In genomic region chr16:92697737-92698611, GRCm38 (mm10) we compare ENCODE assay signal across 8 mouse cellular contexts.
DNase-seq lines count a peak whose midpoint lies in the region; ATAC-seq lines count a peak whose summit lies in the region.

No protein-coding gene starts in this region.

- intact Hi-C loops in left cerebral cortex, postnatal 4 days (cut with DNase I): loop anchor here (1.0 to 5.0 kb wide), 2 partner anchors 594 to 756 kb away; no protein-coding TSS in a partner anchor
- intact Hi-C loops in left cerebral cortex, postnatal 25 days (cut with DNase I): loop anchor here (1.0 to 5.0 kb wide), 6 partner anchors 131 to 1394 kb away; no protein-coding TSS in a partner anchor

- H3K4me3 ChIP-seq in forebrain, embryonic 16.5 days (replicated peaks; ENCODE audit: low read length): peak overlapping the region; percentile 47
- peak overlapping the region; percentile 56 for H3K4me3 ChIP-seq in intestine, embryonic 15.5 days (replicated peaks)
- H3K4me3 ChIP-seq in macrophage (ENCODE audit: inconsistent target): peak overlapping the region; percentile 38

- under 1% methylated on average over 48 of the region's 48 CpGs for WGBS in forebrain, embryonic 16.5 days
- under 1% methylated on average over 48 of the region's 48 CpGs for WGBS in intestine, embryonic 15.5 days
- 4% methylated on average over 46 of the region's 48 CpGs for WGBS in macrophage (ENCODE audit: missing documents)

- H3K9me3 ChIP-seq in forebrain, embryonic 16.5 days (ENCODE audit: control insufficient read depth, low read length): no peaks in the 10 kb centered on the region
- H3K9me3 ChIP-seq in intestine, embryonic 15.5 days: no peaks in the 10 kb centered on the region

- H3K79me2 ChIP-seq in macrophage (ENCODE audit: inconsistent target): peaks cover 84% of the 10 kb centered on the region

- ATAC-seq in forebrain, embryonic 16.5 days: peak; percentile 27; the same call in 1 of the 2 replicates
- ATAC-seq in intestine, embryonic 15.5 days: peak; percentile 41

- DNase-seq in left cerebral cortex, postnatal 4 days: peak; percentile 27
- DNase-seq in left cerebral cortex, adult 8-10 months (ENCODE audit: low spot score in 2 of 2): no peak
- peak; percentile 35 to 55 for DNase-seq in adrenal gland, postnatal 36 days
- peak; percentile 30 to 31 for DNase-seq in spleen, postnatal 36 days (ENCODE audit: low spot score in 2 of 2)
- DNase-seq in left cerebral cortex, postnatal 25 days (ENCODE audit: low spot score in 2 of 2): no peak

- peak overlapping the region; percentile 84 for H3K4me2 ChIP-seq in forebrain, embryonic 16.5 days (ENCODE audit: low read length)
- peak overlapping the region; percentile 98 for H3K4me2 ChIP-seq in intestine, embryonic 15.5 days (replicated peaks)

- H3K36me3 ChIP-seq in forebrain, embryonic 16.5 days (ENCODE audit: control insufficient read depth, insufficient read depth): no peaks in the 10 kb centered on the region
- H3K36me3 ChIP-seq in intestine, embryonic 15.5 days: no peaks in the 10 kb centered on the region
- no peaks in the 10 kb centered on the region for H3K36me3 ChIP-seq in macrophage (ENCODE audit: inconsistent target)

- peaks cover 25% of the 10 kb centered on the region for H3K4me1 ChIP-seq in forebrain, embryonic 16.5 days (replicated peaks; ENCODE audit: control insufficient read depth, insufficient read depth, low read length)
- peaks cover 30% of the 10 kb centered on the region for H3K4me1 ChIP-seq in intestine, embryonic 15.5 days (replicated peaks)

- H3K27me3 ChIP-seq in forebrain, embryonic 16.5 days (replicated peaks; ENCODE audit: control insufficient read depth, insufficient read depth, low read length): peaks cover 64% of the 10 kb centered on the region
- H3K27me3 ChIP-seq in intestine, embryonic 15.5 days (replicated peaks): peaks cover 41% of the 10 kb centered on the region

- H3K27ac ChIP-seq in forebrain, embryonic 16.5 days (ENCODE audit: low read length): no peak overlapping the region
- peak overlapping the region; percentile 63 for H3K27ac ChIP-seq in intestine, embryonic 15.5 days
- H3K27ac ChIP-seq in macrophage: peak overlapping the region; percentile 91

- peak overlapping the region; percentile 19 for H3K9ac ChIP-seq in forebrain, embryonic 16.5 days (replicated peaks; ENCODE audit: low read depth, low read length)
- peak overlapping the region; percentile 61 for H3K9ac ChIP-seq in intestine, embryonic 15.5 days

Comparison
In these comparisons a context has a peak if more than half of its experiments do, and no peak if none do; other contexts are left out.
1. DNase-seq: peak in left cerebral cortex, postnatal 4 days (single experiment), adrenal gland, postnatal 36 days (2 of 2) and spleen, postnatal 36 days (2 of 2); none in left cerebral cortex, adult 8-10 months (0 of 2) and left cerebral cortex, postnatal 25 days (0 of 2).
2. Peak in every context shown above with its lines, with median percentiles within 50 percentile points of each other: H3K4me3 ChIP-seq.